Mouse (Mus musculus) kidney, embryonic 15.5 days (tissue): ENCODE results near the gene Slit3. TPM values are rescaled to one million over a fixed set of nuclear protein-coding genes. Genes with fewer than 3 reads are reported as not detected.

Experiments
- ATAC-seq: fragments of 200-750 bp; cut with Nextera tagmentation; replicated peaks from 2 replicates; pipeline ENCODE4 v1.8.0; 2017; ENCODE audit warnings: moderate TSS enrichment; ENCODE audit not compliant: low FRiP score
- H3K27ac ChIP-seq: fragments of 300-500 bp; sonication (generic); 2 replicates; pipeline ENCODE4 v1.5.1; 2015; ENCODE audit warnings: mild to moderate bottlenecking, inconsistent platforms
- H3K27me3 ChIP-seq: fragments of 300-500 bp; sonication (generic); 2 replicates; pipeline ENCODE4 v1.6.1; 2015; ENCODE audit warnings: inconsistent platforms
- H3K36me3 ChIP-seq: fragments of 300-500 bp; sonication (generic); 2 replicates; pipeline ENCODE4 v1.6.1; 2015; ENCODE audit warnings: inconsistent platforms
- H3K4me1 ChIP-seq: fragments of 300-500 bp; sonication (generic); 2 replicates; pipeline ENCODE4 v1.6.1; 2015; ENCODE audit warnings: inconsistent platforms
- H3K4me2 ChIP-seq: fragments of 300-500 bp; sonication (generic); 2 replicates; pipeline ENCODE4 v1.6.1; 2015; ENCODE audit warnings: moderate library complexity, mild to moderate bottlenecking, inconsistent platforms
- H3K4me3 ChIP-seq: fragments of 300-500 bp; sonication (generic); replicated peaks from 2 replicates; pipeline ENCODE4 v1.5.1; 2015; ENCODE audit warnings: mild to moderate bottlenecking, inconsistent platforms
- H3K9ac ChIP-seq: fragments of 300-500 bp; sonication (generic); 2 replicates; pipeline ENCODE4 v1.6.1; 2015; ENCODE audit warnings: mild to moderate bottlenecking, inconsistent platforms
- H3K9me3 ChIP-seq: fragments of 300-500 bp; sonication (generic); replicated peaks from 2 replicates; pipeline ENCODE4 v1.6.1; 2016; ENCODE audit warnings: inconsistent platforms
- WGBS: fragments of 180-500 bp; shearing (Covaris S2); methylation state at CpG from one replicate; pipeline ENCODE4 v1.1.7; 2015; ENCODE audit warnings: mixed read lengths; 5-methylcytosine and 5-hydroxymethylcytosine counted together
- polyA plus RNA-seq: library from polyadenylated mRNA; unstranded; fragments of >200 nt; fragmentation: Nextera tagmentation; extraction: Ambion mirVana; gene quantifications from 2 replicates; pipeline ENCODE4 v1.2.1, GENCODE M21; 2015

Gene Slit3
- polyA plus RNA-seq, 1 experiment from 2014 or later: 14.9 TPM

- Histone ChIP-seq H3K4me3 (no peak overlapping the region), H3K36me3 (no peaks in the 10 kb centered on the region), H3K4me2 (no peak overlapping the region), H3K9ac (no peak overlapping the region), H3K9me3 (no peaks in the 10 kb centered on the region), H3K27ac (no peak overlapping the region), H3K27me3 (peaks cover 3% of the 10 kb centered on the region; the same call in 1 of the 2 replicates), H3K4me1 (peaks cover 15% of the 10 kb centered on the region)
- no peak for ATAC-seq
- 58% methylated on average over 3 of the region's 3 CpGs for WGBS
Measured at GRCm38 (mm10) chr11:35614530-35614929, 493.5 kb downstream of the Slit3 start.

- ATAC-seq: no peak
- Histone ChIP-seq H3K27me3 (no peaks in the 10 kb centered on the region), H3K4me2 (no peak overlapping the region)
Measured at GRCm38 (mm10) chr11:35619421-35619820, 498.4 kb downstream of the Slit3 start.

GRCm38 (mm10) chr11:35622736-35623135, 501.7 kb downstream of the Slit3 start:
- no peak overlapping the region for H3K4me2 ChIP-seq
- no peak overlapping the region for H3K9ac ChIP-seq
- WGBS: 93% methylated on average over 3 of the region's 3 CpGs
- H3K4me1 ChIP-seq: peaks cover 22% of the 10 kb centered on the region
- H3K4me3 ChIP-seq: no peak overlapping the region
- no peaks in the 10 kb centered on the region for H3K36me3 ChIP-seq
- no peak overlapping the region for H3K27ac ChIP-seq
- no peak for ATAC-seq
- H3K27me3 ChIP-seq: no peaks in the 10 kb centered on the region
- no peaks in the 10 kb centered on the region for H3K9me3 ChIP-seq

More at GRCm38 (mm10) chr11:35619421-35619820, 498.4 kb downstream of the Slit3 start:
- Histone ChIP-seq H3K4me3 (no peak overlapping the region), H3K9ac (no peak overlapping the region), H3K27ac (no peak overlapping the region), H3K9me3 (no peaks in the 10 kb centered on the region), H3K36me3 (no peaks in the 10 kb centered on the region), H3K4me1 (no peaks in the 10 kb centered on the region)
- WGBS: 82% methylated on average over 14 of the region's 14 CpGs

DNA sequence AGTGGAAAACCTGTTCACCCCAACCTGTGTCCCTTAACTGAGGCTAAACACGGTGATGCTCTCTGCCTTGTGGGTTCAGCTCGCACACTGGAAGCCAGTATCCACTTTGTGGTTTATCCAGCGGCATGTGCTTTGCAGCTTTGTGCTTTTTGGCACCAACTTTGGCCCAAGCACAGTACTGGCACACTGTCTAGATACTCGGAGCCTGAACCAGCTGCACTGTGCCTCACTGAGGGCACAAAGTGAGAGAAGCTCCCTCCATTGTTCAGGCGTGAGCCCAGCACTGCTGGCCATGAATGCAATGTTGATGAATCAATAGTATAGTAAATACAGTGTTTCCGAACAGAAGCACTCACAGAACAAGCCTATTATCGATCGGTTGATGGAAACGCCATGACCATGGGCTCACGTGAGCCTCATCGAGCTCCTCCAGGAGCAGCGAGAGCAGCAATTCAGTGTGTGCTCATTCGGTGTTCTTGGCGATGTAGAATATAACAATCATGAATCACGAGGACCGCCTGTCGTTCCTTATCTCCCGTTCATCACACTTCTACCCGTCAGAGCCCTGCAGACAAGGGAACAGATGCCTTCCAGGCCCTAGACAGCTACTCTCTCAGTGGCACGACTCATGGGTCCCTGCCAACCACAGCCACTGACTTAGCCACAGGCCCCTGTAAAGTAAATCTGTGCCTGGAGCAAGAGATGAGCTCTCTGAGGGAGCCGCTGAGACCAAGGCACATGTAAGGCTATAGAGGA, 503.7 kb downstream of the Slit3 start:
- H3K9ac ChIP-seq: no peak overlapping the region
- no peak overlapping the region for H3K4me3 ChIP-seq
- 0 out of 2 replicates have a peak, but pooled peaks cover 2% of the 10 kb centered on the region for H3K36me3 ChIP-seq
- H3K9me3 ChIP-seq: no peaks in the 10 kb centered on the region
- H3K27me3 ChIP-seq: no peaks in the 10 kb centered on the region
- WGBS: 84% methylated on average over 21 of the region's 21 CpGs
- H3K4me2 ChIP-seq: no peak overlapping the region
- H3K27ac ChIP-seq: no peak overlapping the region
- H3K4me1 ChIP-seq: peaks cover 22% of the 10 kb centered on the region
- ATAC-seq: no peak

DNA sequence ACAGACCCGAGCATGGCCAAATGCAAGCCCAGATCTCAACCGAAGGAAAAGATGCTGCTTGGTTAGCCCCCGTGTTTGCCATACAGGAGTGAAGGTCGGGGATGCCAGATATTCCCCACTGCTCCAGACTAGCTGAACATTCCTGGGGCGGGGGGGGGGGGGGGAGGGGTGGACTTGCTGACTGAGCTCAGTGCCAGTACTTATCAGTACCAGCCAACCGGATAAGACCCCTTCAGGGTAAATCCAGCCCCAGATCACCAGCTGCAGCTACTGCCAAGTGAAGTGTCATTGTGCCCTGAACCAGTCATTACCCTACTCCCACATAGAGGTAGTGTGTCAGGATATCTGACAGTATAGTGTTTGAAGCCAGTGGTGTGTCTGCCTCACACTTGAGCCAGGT, 504.6 kb downstream of the Slit3 start:
- Histone ChIP-seq H3K9me3 (no peaks in the 10 kb centered on the region), H3K9ac (no peak overlapping the region), H3K4me1 (peaks cover 22% of the 10 kb centered on the region), H3K36me3 (0 out of 2 replicates have a peak, but pooled peaks cover 11% of the 10 kb centered on the region), H3K4me3 (no peak overlapping the region), H3K27me3 (no peaks in the 10 kb centered on the region), H3K4me2 (no peak overlapping the region), H3K27ac (no peak overlapping the region)
- no peak for ATAC-seq
- WGBS: 66% methylated on average over 5 of the region's 6 CpGs

DNA sequence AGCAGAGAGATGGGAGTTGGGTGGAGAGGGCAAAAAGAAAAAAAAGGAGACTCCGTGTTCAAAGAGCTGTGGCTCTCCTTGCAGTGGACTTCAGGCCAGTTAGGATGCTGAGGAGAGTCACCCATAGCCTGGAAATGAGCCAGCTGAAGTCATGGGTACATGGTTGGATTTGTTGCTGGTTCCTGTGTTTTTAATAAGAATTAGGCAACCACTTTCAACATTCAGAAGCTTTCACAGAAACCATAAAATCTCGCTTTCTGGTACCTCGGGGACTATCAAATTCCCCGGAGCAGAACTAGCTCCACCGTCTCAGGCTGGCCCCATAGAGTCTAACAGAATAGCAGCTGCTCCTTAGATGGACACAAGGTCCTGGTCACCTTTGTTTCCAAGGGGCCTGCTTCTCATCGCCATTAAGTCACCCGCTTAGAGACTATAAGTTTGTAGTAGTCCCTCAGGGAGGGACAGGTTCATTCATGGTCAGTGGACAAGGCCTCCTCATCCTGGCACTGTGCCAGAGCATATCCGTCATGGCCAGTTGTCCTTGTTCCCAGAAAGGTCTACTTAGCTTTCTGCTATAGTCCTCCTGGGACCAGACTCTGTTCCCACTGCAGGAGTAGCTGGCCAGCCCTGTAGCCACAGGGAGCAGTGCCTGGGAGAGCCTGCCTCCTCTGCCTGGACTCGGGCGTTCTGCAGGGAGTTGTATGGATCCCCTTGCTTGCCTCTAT, 505.3 kb downstream of the Slit3 start:
- no peak overlapping the region for H3K4me3 ChIP-seq
- WGBS: 54% methylated on average over 10 of the region's 10 CpGs
- no peak overlapping the region for H3K9ac ChIP-seq
- H3K27me3 ChIP-seq: no peaks in the 10 kb centered on the region
- H3K27ac ChIP-seq: no peak overlapping the region
- peaks cover 22% of the 10 kb centered on the region for H3K4me1 ChIP-seq
- no peaks in the 10 kb centered on the region for H3K9me3 ChIP-seq
- no peak for ATAC-seq
- no peak overlapping the region for H3K4me2 ChIP-seq
- 0 out of 2 replicates have a peak, but pooled peaks cover 12% of the 10 kb centered on the region for H3K36me3 ChIP-seq

DNA sequence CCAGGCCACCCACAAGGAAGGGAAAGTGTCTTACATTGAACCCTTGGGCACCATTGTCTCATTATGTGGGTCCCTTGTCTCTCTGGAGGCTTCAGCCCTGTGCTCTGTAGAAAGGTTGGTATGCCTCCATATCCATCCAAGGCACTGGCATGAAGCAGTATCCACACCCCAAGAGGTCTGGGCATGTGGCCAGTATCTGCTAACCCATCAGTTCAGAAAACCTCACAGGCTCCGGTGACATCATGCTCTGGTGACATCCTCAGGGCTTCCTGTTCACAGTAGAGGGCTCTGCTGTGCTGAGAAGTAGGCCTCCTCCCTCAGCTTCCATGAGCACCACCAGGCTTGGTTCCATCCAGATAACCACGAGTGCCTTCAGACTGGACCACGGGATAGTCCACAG, 506.8 kb downstream of the Slit3 start:
- no peak for ATAC-seq
- no peaks in the 10 kb centered on the region for H3K9me3 ChIP-seq
- H3K4me1 ChIP-seq: peaks cover 22% of the 10 kb centered on the region
- H3K4me2 ChIP-seq: no peak overlapping the region
- no peaks in the 10 kb centered on the region for H3K27me3 ChIP-seq
- 0 out of 2 replicates have a peak, but pooled peaks cover 12% of the 10 kb centered on the region for H3K36me3 ChIP-seq
- no peak overlapping the region for H3K9ac ChIP-seq
- 82% methylated on average over 3 of the region's 3 CpGs for WGBS
- no peak overlapping the region for H3K27ac ChIP-seq
- H3K4me3 ChIP-seq: no peak overlapping the region

DNA sequence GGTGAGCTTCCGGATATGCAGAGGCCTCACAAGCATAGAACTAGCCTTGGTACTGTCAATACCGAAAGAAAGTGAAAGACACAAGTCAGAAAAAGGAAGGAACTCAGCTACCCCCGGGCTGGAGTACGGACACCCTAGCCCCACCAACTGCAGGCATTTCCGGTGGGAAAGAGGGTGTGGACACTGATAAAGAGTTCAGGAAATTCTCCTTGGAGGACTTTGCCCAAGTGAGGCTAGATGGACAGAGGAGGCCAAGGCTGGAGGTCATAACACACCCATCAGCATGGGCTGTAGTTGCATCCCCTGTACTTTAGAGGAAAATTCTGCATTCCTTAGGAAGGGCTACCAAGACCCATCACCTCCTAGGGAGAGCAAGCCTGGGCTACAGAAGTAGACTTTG, 511.2 kb downstream of the Slit3 start:
- no peaks in the 10 kb centered on the region for H3K9me3 ChIP-seq
- peaks cover 4% of the 10 kb centered on the region; the same call in 1 of the 2 replicates for H3K27me3 ChIP-seq
- 0 out of 2 replicates have a peak, but pooled peaks cover 12% of the 10 kb centered on the region for H3K36me3 ChIP-seq
- H3K4me1 ChIP-seq: peaks cover 3% of the 10 kb centered on the region; the same call in 1 of the 2 replicates
- 86% methylated on average over 5 of the region's 5 CpGs for WGBS
- no peak overlapping the region for H3K27ac ChIP-seq
- no peak overlapping the region for H3K4me3 ChIP-seq
- no peak overlapping the region for H3K4me2 ChIP-seq
- H3K9ac ChIP-seq: no peak overlapping the region
- ATAC-seq: no peak

DNA sequence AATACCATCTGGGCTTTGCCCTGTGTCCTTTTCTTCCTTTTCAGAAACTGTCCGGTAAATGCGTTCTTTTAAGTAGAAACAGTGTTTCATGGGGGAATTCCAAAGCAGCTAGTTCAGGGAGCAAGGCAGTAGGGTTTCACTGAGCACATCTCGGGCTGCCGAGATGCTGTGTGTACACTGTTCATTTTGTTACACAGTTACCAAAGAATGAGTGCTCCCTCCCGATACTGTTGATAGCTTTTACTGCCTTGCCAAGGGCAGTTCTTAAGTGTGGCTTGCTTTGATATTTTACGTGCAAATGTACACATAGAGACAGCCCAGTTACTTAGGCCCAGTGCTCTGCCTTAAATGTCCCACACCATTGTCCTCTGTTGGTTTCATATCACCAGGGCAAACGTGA, 516.1 kb downstream of the Slit3 start:
- Histone ChIP-seq H3K9ac (no peak overlapping the region), H3K4me1 (peaks cover 19% of the 10 kb centered on the region), H3K27ac (no peak overlapping the region), H3K4me3 (no peak overlapping the region), H3K4me2 (no peak overlapping the region), H3K9me3 (no peaks in the 10 kb centered on the region), H3K27me3 (peaks cover 4% of the 10 kb centered on the region; the same call in 1 of the 2 replicates), H3K36me3 (no peaks in the 10 kb centered on the region)
- no peak for ATAC-seq
- WGBS: 74% methylated on average over 7 of the region's 7 CpGs

DNA sequence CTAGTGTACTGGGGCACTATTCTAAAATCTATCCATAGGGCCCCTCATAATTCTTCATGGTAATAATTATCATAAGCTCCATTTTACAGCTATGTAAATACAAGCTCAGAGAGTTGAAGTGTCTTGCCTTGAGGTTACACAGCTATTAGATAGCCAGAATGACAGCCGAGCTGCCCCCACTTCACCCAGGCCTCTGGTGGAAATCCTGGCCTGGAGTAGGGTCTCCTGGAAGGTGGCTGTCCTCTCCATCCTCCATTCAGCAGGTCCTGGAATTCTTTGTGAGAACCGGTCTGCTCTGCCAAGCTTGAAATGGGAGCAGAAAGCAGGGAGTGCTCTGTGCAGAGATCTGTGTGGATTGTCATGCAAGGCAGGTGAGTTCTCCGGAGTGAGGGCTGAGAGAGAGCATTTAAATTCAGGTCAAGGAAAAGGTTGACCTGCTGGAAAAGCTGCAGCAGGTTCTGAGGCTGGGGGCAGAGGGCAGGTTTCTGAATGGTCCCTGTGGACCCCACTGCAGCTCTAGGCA, 517.9 kb downstream of the Slit3 start:
- Histone ChIP-seq H3K36me3 (no peaks in the 10 kb centered on the region), H3K4me3 (no peak overlapping the region), H3K27me3 (peaks cover 4% of the 10 kb centered on the region; the same call in 1 of the 2 replicates), H3K27ac (peak overlapping the region; percentile 55; the same call in 1 of the 2 replicates), H3K4me1 (peaks cover 19% of the 10 kb centered on the region), H3K9ac (no peak overlapping the region), H3K9me3 (no peaks in the 10 kb centered on the region), H3K4me2 (peak overlapping the region; percentile 6; the same call in 1 of the 2 replicates)
- ATAC-seq: peak; percentile 49; the same call in 1 of the 2 replicates
- 11% methylated on average over 3 of the region's 3 CpGs for WGBS

DNA sequence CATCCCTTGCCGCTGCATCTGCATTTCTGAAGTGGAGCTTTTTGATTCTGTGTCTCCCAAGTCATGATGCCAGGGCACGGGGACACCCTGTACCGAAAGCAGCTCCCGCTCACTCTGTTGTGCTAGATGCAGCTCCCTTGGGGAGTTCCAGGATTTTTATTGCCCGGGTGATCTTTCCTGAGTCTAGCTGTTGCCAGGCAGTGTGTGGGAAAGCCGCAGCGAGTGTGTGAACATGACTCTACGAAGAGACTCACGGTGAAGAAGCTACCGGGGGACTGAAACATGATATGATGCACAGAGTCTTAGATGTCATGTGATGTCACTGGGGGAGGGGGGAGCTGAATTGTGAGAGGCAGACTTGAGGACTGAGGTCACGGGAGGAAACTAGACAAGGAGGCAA, 518.4 kb downstream of the Slit3 start:
- peaks cover 4% of the 10 kb centered on the region; the same call in 1 of the 2 replicates for H3K27me3 ChIP-seq
- peak; percentile 60 for ATAC-seq
- peak overlapping the region; percentile 6; the same call in 1 of the 2 replicates for H3K4me2 ChIP-seq
- no peaks in the 10 kb centered on the region for H3K36me3 ChIP-seq
- 14% methylated on average over 11 of the region's 11 CpGs for WGBS
- H3K9me3 ChIP-seq: no peaks in the 10 kb centered on the region
- no peak overlapping the region for H3K4me3 ChIP-seq
- peaks cover 19% of the 10 kb centered on the region for H3K4me1 ChIP-seq
- peak overlapping the region; percentile 55; the same call in 1 of the 2 replicates for H3K27ac ChIP-seq
- H3K9ac ChIP-seq: no peak overlapping the region

- no peak overlapping the region for H3K27ac ChIP-seq
- no peaks in the 10 kb centered on the region for H3K27me3 ChIP-seq
- H3K36me3 ChIP-seq: no peaks in the 10 kb centered on the region
- H3K9me3 ChIP-seq: no peaks in the 10 kb centered on the region
- H3K4me2 ChIP-seq: no peak overlapping the region
- H3K4me3 ChIP-seq: no peak overlapping the region
- WGBS: 86% methylated on average over 10 of the region's 10 CpGs
- no peaks in the 10 kb centered on the region for H3K4me1 ChIP-seq
- H3K9ac ChIP-seq: no peak overlapping the region
- ATAC-seq: no peak
Measured at GRCm38 (mm10) chr11:35651286-35651685, 530.3 kb downstream of the Slit3 start.
